Mouse (Mus musculus) liver, embryonic 13.5 days (tissue): ENCODE data around the gene Il15ra. TPM values are rescaled to one million over a fixed set of nuclear protein-coding genes. Genes with fewer than 3 reads are reported as not detected.

ENCODE experiments used
- polyA plus RNA-seq: library from polyadenylated mRNA; unstranded; fragments of >200 nt; fragmentation: Nextera tagmentation; extraction: Ambion mirVana; gene quantifications from 2 replicates; pipeline ENCODE4 v1.2.1, GENCODE M21; 2015

Gene Il15ra
- polyA plus RNA-seq, 1 experiment from 2014 or later = 2.8 TPM

Other genes starting within 250 kb of the Il15ra start
- 7.2 and 8.5 TPM in 2 replicates for gene Pfkfb3, start 151.2 kb upstream of the Il15ra start, polyA plus RNA-seq
- 76.9 and 93.6 TPM in 2 replicates for gene Rbm17, start 101.1 kb upstream of the Il15ra start, polyA plus RNA-seq
- gene Gm17490, start 79.0 kb upstream of the Il15ra start, polyA plus RNA-seq = not detected in 2 replicates
- gene Il2ra, start 62.5 kb upstream of the Il15ra start, polyA plus RNA-seq = not detected in 2 replicates
- gene Fbh1, start 72.3 kb downstream of the Il15ra start, polyA plus RNA-seq = 26.8 and 33.2 TPM in 2 replicates
- gene Ankrd16, start 72.6 kb downstream of the Il15ra start, polyA plus RNA-seq = 10.1 and 10.4 TPM in 2 replicates